Mouse (Mus musculus): Measurements from ENCODE around the gene Mcrs1. TPM values are rescaled to one million over a fixed set of nuclear protein-coding genes. Genes with fewer than 3 reads are reported as not detected.
A peak's percentile ranks its signal among the peaks of the same experiment; 100 is the strongest.

The Mcrs1 gene
- total and polyA plus RNA-seq, 2 experiments from 2014 or later: 207 to 225 TPM

DNA sequence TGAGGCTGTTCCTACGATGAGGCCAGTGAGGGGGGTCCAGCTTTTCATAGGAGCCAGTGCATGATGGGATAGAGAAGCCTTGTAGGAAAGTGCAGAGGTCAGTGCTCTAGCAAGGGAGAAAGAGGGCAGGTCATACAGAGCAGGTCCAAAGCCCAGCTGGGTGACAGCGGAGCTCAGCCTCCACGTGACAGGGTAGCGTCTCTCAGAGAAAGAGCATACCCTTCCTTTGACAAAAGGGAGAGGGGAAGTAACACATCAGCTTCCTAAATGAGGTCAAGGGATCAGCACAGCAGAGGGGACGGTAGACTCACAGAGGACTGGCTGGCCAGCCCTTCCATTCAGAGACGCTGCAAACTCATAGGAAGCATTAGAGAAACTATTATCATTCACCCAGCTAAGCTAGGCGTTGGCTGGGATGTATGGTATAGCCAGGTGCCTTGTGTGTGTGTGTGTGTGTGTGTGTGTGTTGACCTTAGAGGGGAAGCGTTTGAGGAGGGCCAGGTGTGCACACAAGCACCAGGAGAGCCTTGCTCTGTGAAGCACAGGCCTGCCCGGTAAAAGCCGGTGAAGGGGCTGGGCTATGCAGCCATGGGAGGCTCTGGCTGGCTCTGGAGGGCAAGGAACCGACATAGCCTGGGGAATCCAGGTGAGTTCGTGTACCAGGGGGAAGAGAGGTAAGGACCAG, 17.3 kb downstream of the Mcrs1 start:
- Histone ChIP-seq H3K9me3 (ENCODE audit: low read length) (no peaks in the 10 kb centered on the region), H3K27me3 (ENCODE audit: insufficient read depth, low read length) (peaks cover 9% of the 10 kb centered on the region; the same call in 1 of the 2 replicates), H3K4me3 (ENCODE audit: low read depth, low read length) (no peak overlapping the region), H3K27ac (ENCODE audit: low read depth, low read length) (no peak overlapping the region), H3K4me2 (ENCODE audit: low read depth, low read length, poor library complexity, severe bottlenecking) (no peak overlapping the region), H3K36me3 (ENCODE audit: insufficient read depth, low read length) (no peaks in the 10 kb centered on the region), H3K4me1 (ENCODE audit: insufficient read depth, low read length) (no peaks in the 10 kb centered on the region), H3K9ac (replicated peaks; ENCODE audit: low read length, poor library complexity, severe bottlenecking) (no peak overlapping the region)
- no peak for TF ChIP-seq CTCF (IDR thresholded peaks at IDR 0.05)
- WGBS: 62% methylated on average over 12 of the region's 12 CpGs
- no peak for DNase-seq (ENCODE audit: low spot score)
- ATAC-seq (ENCODE audit: low FRiP score): no peak

DNA sequence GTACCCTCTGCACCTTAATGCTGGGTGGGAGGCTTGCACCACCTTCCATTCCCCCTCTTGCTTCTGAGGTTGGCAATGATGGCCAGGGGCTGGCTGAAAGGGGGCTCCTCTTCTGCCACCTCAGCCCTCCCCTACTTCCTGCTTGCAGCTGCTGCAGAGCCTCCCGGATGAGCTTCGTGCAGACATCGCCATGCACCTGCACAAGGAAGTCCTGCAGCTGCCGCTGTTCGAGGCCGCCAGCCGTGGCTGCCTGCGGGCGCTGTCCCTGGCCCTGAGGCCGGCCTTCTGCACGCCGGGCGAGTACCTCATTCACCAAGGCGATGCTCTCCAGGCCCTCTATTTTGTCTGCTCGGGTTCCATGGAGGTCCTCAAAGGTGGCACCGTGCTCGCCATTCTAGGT, 18.0 kb downstream of the Mcrs1 start:
- ATAC-seq (ENCODE audit: low FRiP score): no peak
- Histone ChIP-seq H3K9me3 (ENCODE audit: low read length) (no peaks in the 10 kb centered on the region), H3K4me2 (ENCODE audit: low read depth, low read length, poor library complexity, severe bottlenecking) (no peak overlapping the region), H3K9ac (replicated peaks; ENCODE audit: low read length, poor library complexity, severe bottlenecking) (no peak overlapping the region), H3K4me1 (ENCODE audit: insufficient read depth, low read length) (no peaks in the 10 kb centered on the region), H3K4me3 (ENCODE audit: low read depth, low read length) (no peak overlapping the region), H3K27ac (ENCODE audit: low read depth, low read length) (no peak overlapping the region), H3K36me3 (ENCODE audit: insufficient read depth, low read length) (no peaks in the 10 kb centered on the region), H3K27me3 (ENCODE audit: insufficient read depth, low read length) (peaks cover 16% of the 10 kb centered on the region)
- TF ChIP-seq CTCF (IDR thresholded peaks at IDR 0.05): no peak
- WGBS: 62% methylated on average over 17 of the region's 17 CpGs
- no peak for DNase-seq (ENCODE audit: low spot score)

DNA sequence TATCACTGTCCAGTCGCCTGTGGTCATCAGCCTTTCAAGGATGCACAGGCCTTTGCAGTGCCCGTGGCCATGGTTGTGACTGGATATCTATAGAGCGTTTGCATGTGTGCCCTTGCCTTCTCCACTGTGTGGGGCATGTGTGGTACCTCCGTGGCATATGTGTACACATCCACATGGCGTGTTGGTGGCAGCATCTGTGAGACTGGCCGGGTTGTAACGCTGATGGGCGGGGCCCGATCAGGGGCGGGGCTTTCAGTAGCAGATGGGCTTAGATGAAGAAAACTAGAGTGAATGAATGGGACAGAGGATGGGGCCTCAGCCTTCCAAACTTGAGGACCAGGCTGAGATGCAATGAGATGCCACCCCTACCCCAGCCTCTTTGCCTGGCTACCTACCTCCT, 19.8 kb downstream of the Mcrs1 start:
- Histone ChIP-seq H3K9me3 (ENCODE audit: low read length) (no peaks in the 10 kb centered on the region), H3K4me2 (ENCODE audit: low read depth, low read length, poor library complexity, severe bottlenecking) (no peak overlapping the region), H3K4me1 (ENCODE audit: insufficient read depth, low read length) (no peaks in the 10 kb centered on the region), H3K36me3 (ENCODE audit: insufficient read depth, low read length) (no peaks in the 10 kb centered on the region), H3K27me3 (ENCODE audit: insufficient read depth, low read length) (peaks cover 33% of the 10 kb centered on the region), H3K4me3 (ENCODE audit: low read depth, low read length) (no peak overlapping the region), H3K9ac (replicated peaks; ENCODE audit: low read length, poor library complexity, severe bottlenecking) (no peak overlapping the region), H3K27ac (ENCODE audit: low read depth, low read length) (no peak overlapping the region)
- 78% methylated on average over 10 of the region's 10 CpGs for WGBS
- ATAC-seq (ENCODE audit: low FRiP score) (no peak), DNase-seq (ENCODE audit: low spot score) (no peak)
- no peak for TF ChIP-seq CTCF (IDR thresholded peaks at IDR 0.05)

DNA sequence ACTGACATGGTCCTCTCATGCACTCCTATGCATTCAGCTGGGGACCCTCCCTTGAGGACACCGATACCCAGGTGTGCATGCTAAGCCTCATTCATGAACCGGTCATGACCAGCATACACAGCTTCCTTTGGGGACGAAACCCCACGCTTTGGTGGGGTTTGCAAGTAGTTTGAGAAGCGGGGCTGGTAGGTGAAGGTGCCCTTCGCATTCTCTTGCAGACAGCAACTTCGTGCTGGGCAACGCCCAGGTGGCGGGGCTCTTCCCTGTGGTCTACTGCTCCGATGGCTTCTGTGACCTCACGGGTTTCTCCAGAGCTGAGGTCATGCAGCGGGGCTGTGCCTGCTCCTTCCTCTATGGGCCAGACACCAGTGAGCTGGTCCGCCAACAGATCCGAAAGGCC, 25.7 kb downstream of the Mcrs1 start:
- WGBS: 18% methylated on average over 14 of the region's 14 CpGs
- no peak overlapping the region for H3K9ac ChIP-seq (replicated peaks; ENCODE audit: low read length, poor library complexity, severe bottlenecking)
- H3K36me3 ChIP-seq (ENCODE audit: insufficient read depth, low read length): no peaks in the 10 kb centered on the region
- no peaks in the 10 kb centered on the region for H3K9me3 ChIP-seq (ENCODE audit: low read length)
- DNase-seq (ENCODE audit: low spot score) (no peak), ATAC-seq (ENCODE audit: low FRiP score) (no peak)
- 0 out of 2 replicates have a peak overlapping the region, but pooled peaks have one; percentile 2 for H3K4me3 ChIP-seq (ENCODE audit: low read depth, low read length)
- no peak overlapping the region for H3K27ac ChIP-seq (ENCODE audit: low read depth, low read length)
- TF ChIP-seq CTCF (IDR thresholded peaks at IDR 0.05): no peak
- peaks cover 80% of the 10 kb centered on the region for H3K27me3 ChIP-seq (ENCODE audit: insufficient read depth, low read length)
- H3K4me1 ChIP-seq (ENCODE audit: insufficient read depth, low read length): peaks cover 12% of the 10 kb centered on the region
- no peak overlapping the region for H3K4me2 ChIP-seq (ENCODE audit: low read depth, low read length, poor library complexity, severe bottlenecking)

DNA sequence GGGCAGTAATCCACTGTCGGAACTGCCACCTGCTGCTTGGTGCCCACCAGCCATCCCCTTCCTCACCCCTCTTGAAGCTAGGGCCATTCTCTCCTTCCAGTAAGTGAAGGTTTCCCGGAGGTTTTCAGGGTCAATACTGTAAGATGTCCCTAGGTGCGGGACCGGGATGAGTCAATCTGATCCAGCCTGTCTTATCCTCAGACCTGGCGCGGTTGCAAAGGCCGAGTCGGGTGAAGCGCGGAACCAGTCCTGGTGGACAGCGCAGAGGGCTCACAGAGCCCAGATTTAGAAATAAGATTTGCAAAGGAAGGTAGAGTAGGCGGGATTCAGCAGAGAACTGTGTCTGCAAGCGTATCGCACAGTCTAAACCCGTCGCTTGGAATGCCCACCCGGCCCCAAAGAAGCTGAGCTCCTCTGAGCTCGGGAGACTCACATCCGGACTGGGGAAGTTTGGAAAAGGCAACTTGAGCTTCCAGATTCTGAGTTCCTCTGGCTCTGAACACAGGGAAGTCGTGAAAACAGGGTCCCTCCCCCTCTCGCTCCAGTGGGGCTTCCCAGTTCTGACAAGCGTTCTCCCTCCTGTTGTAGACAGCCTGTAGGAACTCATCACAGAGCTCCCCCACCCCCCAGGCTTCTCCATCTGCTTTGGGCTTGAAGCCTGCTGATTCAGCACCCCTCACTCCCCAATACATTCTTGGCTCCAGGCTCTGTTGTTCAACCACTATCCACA, 26.5 kb downstream of the Mcrs1 start:
- ATAC-seq (ENCODE audit: low FRiP score) (no peak), DNase-seq (ENCODE audit: low spot score) (no peak)
- Histone ChIP-seq H3K36me3 (ENCODE audit: insufficient read depth, low read length) (no peaks in the 10 kb centered on the region), H3K4me2 (ENCODE audit: low read depth, low read length, poor library complexity, severe bottlenecking) (no peak overlapping the region), H3K27ac (ENCODE audit: low read depth, low read length) (no peak overlapping the region), H3K4me1 (ENCODE audit: insufficient read depth, low read length) (peaks cover 12% of the 10 kb centered on the region), H3K4me3 (ENCODE audit: low read depth, low read length) (peak overlapping the region; percentile 38), H3K9ac (replicated peaks; ENCODE audit: low read length, poor library complexity, severe bottlenecking) (no peak overlapping the region), H3K27me3 (ENCODE audit: insufficient read depth, low read length) (peaks cover 80% of the 10 kb centered on the region), H3K9me3 (ENCODE audit: low read length) (no peaks in the 10 kb centered on the region)
- 3% methylated on average over 22 of the region's 22 CpGs for WGBS
- no peak for TF ChIP-seq CTCF (IDR thresholded peaks at IDR 0.05)

Data from midbrain, postnatal 0 days (tissue).